Mouse (Mus musculus): ENCODE measurements around the gene Fam196b. TPM values are rescaled to one million over a fixed set of nuclear protein-coding genes. Genes with fewer than 3 reads are reported as not detected.
A peak's percentile ranks its signal among the peaks of the same experiment; 100 is the strongest.

Gene Fam196b
- polyA plus RNA-seq, 1 experiment from 2014 or later: 1.4 TPM

DNA sequence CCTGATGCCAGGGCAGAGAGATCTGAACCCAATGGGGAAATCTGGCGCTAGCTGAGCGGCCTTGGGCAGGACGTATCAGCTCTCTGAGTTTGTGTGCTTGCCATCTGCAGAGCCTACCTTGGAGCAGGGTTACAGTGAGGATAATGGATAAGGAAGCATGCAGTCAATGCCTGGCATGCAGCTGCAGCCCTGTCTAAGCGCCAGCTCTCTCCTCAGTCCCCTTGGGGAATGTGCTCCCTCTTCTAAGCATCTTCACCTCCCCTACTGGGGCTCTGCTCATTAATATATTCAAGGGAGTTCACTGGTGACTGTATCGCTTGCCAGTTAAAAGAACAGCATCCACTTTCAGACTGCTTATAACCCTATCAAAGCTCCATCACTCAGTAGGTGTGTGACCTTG, 29.7 kb downstream of the Fam196b start:
- H3K27ac ChIP-seq (ENCODE audit: low read depth, low read length): no peak overlapping the region
- H3K9ac ChIP-seq (ENCODE audit: low read length): no peak overlapping the region
- 61% methylated on average over 5 of the region's 5 CpGs for WGBS
- DNase-seq (ENCODE audit: low spot score): no peak
- no peaks in the 10 kb centered on the region for H3K36me3 ChIP-seq (ENCODE audit: control insufficient read depth, insufficient read depth, low read length)
- peak; percentile 41; the same call in 1 of the 2 replicates for ATAC-seq (ENCODE audit: insufficient read depth, low FRiP score, low TSS enrichment)
- no peaks in the 10 kb centered on the region for H3K27me3 ChIP-seq (ENCODE audit: control insufficient read depth, insufficient read depth, low read length)
- H3K9me3 ChIP-seq (ENCODE audit: control insufficient read depth, low read length): no peaks in the 10 kb centered on the region
- H3K4me1 ChIP-seq (ENCODE audit: control insufficient read depth, insufficient read depth, low read length): no peaks in the 10 kb centered on the region
- H3K4me2 ChIP-seq (ENCODE audit: low read depth): no peak overlapping the region
- no peak overlapping the region for H3K4me3 ChIP-seq (ENCODE audit: low read depth, low read length)

GRCm38 (mm10) chr11:34348287-34348918, 33.8 kb downstream of the Fam196b start:
- Histone ChIP-seq H3K9ac (ENCODE audit: low read length) (no peak overlapping the region), H3K27me3 (ENCODE audit: control insufficient read depth, insufficient read depth, low read length) (no peaks in the 10 kb centered on the region), H3K4me3 (ENCODE audit: low read depth, low read length) (no peak overlapping the region), H3K4me2 (ENCODE audit: low read depth) (no peak overlapping the region), H3K4me1 (ENCODE audit: control insufficient read depth, insufficient read depth, low read length) (no peaks in the 10 kb centered on the region), H3K36me3 (ENCODE audit: control insufficient read depth, insufficient read depth, low read length) (no peaks in the 10 kb centered on the region), H3K9me3 (ENCODE audit: control insufficient read depth, low read length) (no peaks in the 10 kb centered on the region), H3K27ac (ENCODE audit: low read depth, low read length) (no peak overlapping the region)
- DNase-seq (ENCODE audit: low spot score) (no peak), ATAC-seq (ENCODE audit: insufficient read depth, low FRiP score, low TSS enrichment) (no peak)
- WGBS: 71% methylated on average over 4 of the region's 4 CpGs

DNA sequence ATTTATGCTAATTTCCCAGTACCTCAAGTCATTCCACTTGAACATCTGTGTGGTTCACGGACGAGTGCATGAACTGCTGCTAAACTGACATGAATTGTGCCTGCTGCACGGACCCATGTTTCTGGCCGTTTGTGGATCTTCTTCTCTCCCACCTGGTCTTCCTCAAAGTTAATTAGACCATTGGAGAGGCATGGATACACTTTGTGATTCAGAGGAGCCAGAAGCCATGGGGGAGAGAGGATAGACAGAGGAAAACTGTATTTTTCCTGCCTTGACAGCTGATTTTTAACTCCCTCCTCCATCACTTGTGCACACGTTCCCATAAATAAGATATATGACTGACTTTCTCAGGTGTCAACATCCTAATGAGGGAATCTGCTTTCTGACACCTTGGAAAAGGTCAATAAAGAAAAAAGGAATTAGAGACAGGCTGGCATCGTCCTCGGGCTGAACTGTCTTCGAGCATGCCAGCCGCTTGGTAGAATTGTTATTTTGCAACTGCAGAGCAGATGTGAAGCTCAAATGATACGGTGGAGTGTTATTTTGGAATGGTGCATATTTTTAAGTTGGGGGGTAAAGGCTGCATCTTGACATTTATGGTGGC, 34.9 kb downstream of the Fam196b start:
- ATAC-seq (ENCODE audit: insufficient read depth, low FRiP score, low TSS enrichment) (no peak), DNase-seq (ENCODE audit: low spot score) (no peak)
- Histone ChIP-seq H3K9me3 (ENCODE audit: control insufficient read depth, low read length) (no peaks in the 10 kb centered on the region), H3K4me2 (ENCODE audit: low read depth) (no peak overlapping the region), H3K27me3 (ENCODE audit: control insufficient read depth, insufficient read depth, low read length) (no peaks in the 10 kb centered on the region), H3K27ac (ENCODE audit: low read depth, low read length) (no peak overlapping the region), H3K4me3 (ENCODE audit: low read depth, low read length) (no peak overlapping the region), H3K36me3 (ENCODE audit: control insufficient read depth, insufficient read depth, low read length) (no peaks in the 10 kb centered on the region), H3K4me1 (ENCODE audit: control insufficient read depth, insufficient read depth, low read length) (no peaks in the 10 kb centered on the region), H3K9ac (ENCODE audit: low read length) (no peak overlapping the region)
- whole genome bisulfite sequencing: 75% methylated on average over 10 of the region's 10 CpGs

- no peaks in the 10 kb centered on the region for H3K9me3 ChIP-seq (ENCODE audit: control insufficient read depth, low read length)
- no peak overlapping the region for H3K4me3 ChIP-seq (ENCODE audit: low read depth, low read length)
- no peaks in the 10 kb centered on the region for H3K36me3 ChIP-seq (ENCODE audit: control insufficient read depth, insufficient read depth, low read length)
- H3K27ac ChIP-seq (ENCODE audit: low read depth, low read length): no peak overlapping the region
- 67% methylated on average over 12 of the region's 12 CpGs for WGBS
- H3K4me2 ChIP-seq (ENCODE audit: low read depth): no peak overlapping the region
- no peak overlapping the region for H3K9ac ChIP-seq (ENCODE audit: low read length)
- no peaks in the 10 kb centered on the region for H3K27me3 ChIP-seq (ENCODE audit: control insufficient read depth, insufficient read depth, low read length)
- DNase-seq (ENCODE audit: low spot score) (no peak), ATAC-seq (ENCODE audit: insufficient read depth, low FRiP score, low TSS enrichment) (no peak)
- H3K4me1 ChIP-seq (ENCODE audit: control insufficient read depth, insufficient read depth, low read length): no peaks in the 10 kb centered on the region
Measured at GRCm38 (mm10) chr11:34355406-34355805, 40.8 kb downstream of the Fam196b start.

GRCm38 (mm10) chr11:34356109-34356508, 41.5 kb downstream of the Fam196b start:
- 48% methylated on average over 2 of the region's 2 CpGs for WGBS
- no peaks in the 10 kb centered on the region for H3K4me1 ChIP-seq (ENCODE audit: control insufficient read depth, insufficient read depth, low read length)
- DNase-seq (ENCODE audit: low spot score) (no peak), ATAC-seq (ENCODE audit: insufficient read depth, low FRiP score, low TSS enrichment) (no peak)
- H3K27ac ChIP-seq (ENCODE audit: low read depth, low read length): no peak overlapping the region
- H3K27me3 ChIP-seq (ENCODE audit: control insufficient read depth, insufficient read depth, low read length): no peaks in the 10 kb centered on the region
- no peak overlapping the region for H3K9ac ChIP-seq (ENCODE audit: low read length)
- no peaks in the 10 kb centered on the region for H3K36me3 ChIP-seq (ENCODE audit: control insufficient read depth, insufficient read depth, low read length)
- H3K4me2 ChIP-seq (ENCODE audit: low read depth): no peak overlapping the region
- H3K4me3 ChIP-seq (ENCODE audit: low read depth, low read length): no peak overlapping the region
- no peaks in the 10 kb centered on the region for H3K9me3 ChIP-seq (ENCODE audit: control insufficient read depth, low read length)

DNA sequence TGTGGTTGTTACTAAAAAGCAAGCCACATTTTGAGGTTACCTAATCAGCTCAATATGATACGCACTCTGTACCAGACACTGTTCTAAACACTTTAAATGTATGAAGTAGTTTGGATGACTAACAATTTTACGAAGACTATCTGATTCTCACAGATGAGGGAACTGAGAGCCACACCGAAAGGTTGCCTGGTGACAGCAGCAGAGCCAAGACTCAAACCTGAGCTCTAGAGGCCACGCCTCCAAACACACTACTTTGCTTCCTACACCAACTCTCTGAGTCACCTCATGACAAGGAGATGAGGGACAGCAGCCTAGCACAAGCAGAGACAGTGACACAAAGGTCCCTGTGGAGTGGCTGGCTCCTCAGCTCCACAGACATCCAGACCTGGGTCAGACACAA, 57.6 kb downstream of the Fam196b start:
- 85% methylated on average over 4 of the region's 4 CpGs for WGBS
- ATAC-seq (ENCODE audit: insufficient read depth, low FRiP score, low TSS enrichment) (no peak), DNase-seq (ENCODE audit: low spot score) (no peak)
- Histone ChIP-seq H3K27me3 (ENCODE audit: control insufficient read depth, insufficient read depth, low read length) (no peaks in the 10 kb centered on the region), H3K36me3 (ENCODE audit: control insufficient read depth, insufficient read depth, low read length) (no peaks in the 10 kb centered on the region), H3K9ac (ENCODE audit: low read length) (no peak overlapping the region), H3K27ac (ENCODE audit: low read depth, low read length) (no peak overlapping the region), H3K4me3 (ENCODE audit: low read depth, low read length) (no peak overlapping the region), H3K9me3 (ENCODE audit: control insufficient read depth, low read length) (no peaks in the 10 kb centered on the region), H3K4me1 (ENCODE audit: control insufficient read depth, insufficient read depth, low read length) (no peaks in the 10 kb centered on the region), H3K4me2 (ENCODE audit: low read depth) (no peak overlapping the region)

- DNase-seq (ENCODE audit: low spot score) (no peak), ATAC-seq (ENCODE audit: insufficient read depth, low FRiP score, low TSS enrichment) (no peak)
- Histone ChIP-seq H3K4me3 (ENCODE audit: low read depth, low read length) (no peak overlapping the region), H3K4me2 (ENCODE audit: low read depth) (no peak overlapping the region), H3K27me3 (ENCODE audit: control insufficient read depth, insufficient read depth, low read length) (no peaks in the 10 kb centered on the region), H3K9ac (ENCODE audit: low read length) (no peak overlapping the region), H3K36me3 (ENCODE audit: control insufficient read depth, insufficient read depth, low read length) (no peaks in the 10 kb centered on the region), H3K4me1 (ENCODE audit: control insufficient read depth, insufficient read depth, low read length) (peaks cover 3% of the 10 kb centered on the region; the same call in 1 of the 2 replicates), H3K27ac (ENCODE audit: low read depth, low read length) (no peak overlapping the region), H3K9me3 (ENCODE audit: control insufficient read depth, low read length) (no peaks in the 10 kb centered on the region)
- WGBS: 70% methylated on average over 1 of the region's 1 CpGs
Measured at GRCm38 (mm10) chr11:34375557-34375956, 60.9 kb downstream of the Fam196b start.

GRCm38 (mm10) chr11:34377649-34378048, 63.0 kb downstream of the Fam196b start:
- Histone ChIP-seq H3K36me3 (ENCODE audit: control insufficient read depth, insufficient read depth, low read length) (no peaks in the 10 kb centered on the region), H3K4me1 (ENCODE audit: control insufficient read depth, insufficient read depth, low read length) (peaks cover 3% of the 10 kb centered on the region; the same call in 1 of the 2 replicates), H3K9ac (ENCODE audit: low read length) (no peak overlapping the region), H3K4me2 (ENCODE audit: low read depth) (no peak overlapping the region), H3K9me3 (ENCODE audit: control insufficient read depth, low read length) (no peaks in the 10 kb centered on the region), H3K27ac (ENCODE audit: low read depth, low read length) (no peak overlapping the region), H3K27me3 (ENCODE audit: control insufficient read depth, insufficient read depth, low read length) (no peaks in the 10 kb centered on the region), H3K4me3 (ENCODE audit: low read depth, low read length) (no peak overlapping the region)
- no peak for DNase-seq (ENCODE audit: low spot score)
- 65% methylated on average over 6 of the region's 6 CpGs for WGBS
- no peak for ATAC-seq (ENCODE audit: insufficient read depth, low FRiP score, low TSS enrichment)

- no peak for ATAC-seq (ENCODE audit: insufficient read depth, low FRiP score, low TSS enrichment)
- no peak overlapping the region for H3K9ac ChIP-seq (ENCODE audit: low read length)
- DNase-seq (ENCODE audit: low spot score): no peak
- H3K27ac ChIP-seq (ENCODE audit: low read depth, low read length): no peak overlapping the region
- H3K4me1 ChIP-seq (ENCODE audit: control insufficient read depth, insufficient read depth, low read length): peaks cover 3% of the 10 kb centered on the region; the same call in 1 of the 2 replicates
- H3K27me3 ChIP-seq (ENCODE audit: control insufficient read depth, insufficient read depth, low read length): no peaks in the 10 kb centered on the region
- no peaks in the 10 kb centered on the region for H3K36me3 ChIP-seq (ENCODE audit: control insufficient read depth, insufficient read depth, low read length)
- 80% methylated on average over 3 of the region's 3 CpGs for WGBS
- no peak overlapping the region for H3K4me3 ChIP-seq (ENCODE audit: low read depth, low read length)
- no peak overlapping the region for H3K4me2 ChIP-seq (ENCODE audit: low read depth)
- no peaks in the 10 kb centered on the region for H3K9me3 ChIP-seq (ENCODE audit: control insufficient read depth, low read length)
Measured at GRCm38 (mm10) chr11:34383501-34383900, 68.9 kb downstream of the Fam196b start.

All from neural tube, embryonic 11.5 days (tissue).